ENCODE assay signal across 11 mouse cellular contexts in the genomic region with DNA sequence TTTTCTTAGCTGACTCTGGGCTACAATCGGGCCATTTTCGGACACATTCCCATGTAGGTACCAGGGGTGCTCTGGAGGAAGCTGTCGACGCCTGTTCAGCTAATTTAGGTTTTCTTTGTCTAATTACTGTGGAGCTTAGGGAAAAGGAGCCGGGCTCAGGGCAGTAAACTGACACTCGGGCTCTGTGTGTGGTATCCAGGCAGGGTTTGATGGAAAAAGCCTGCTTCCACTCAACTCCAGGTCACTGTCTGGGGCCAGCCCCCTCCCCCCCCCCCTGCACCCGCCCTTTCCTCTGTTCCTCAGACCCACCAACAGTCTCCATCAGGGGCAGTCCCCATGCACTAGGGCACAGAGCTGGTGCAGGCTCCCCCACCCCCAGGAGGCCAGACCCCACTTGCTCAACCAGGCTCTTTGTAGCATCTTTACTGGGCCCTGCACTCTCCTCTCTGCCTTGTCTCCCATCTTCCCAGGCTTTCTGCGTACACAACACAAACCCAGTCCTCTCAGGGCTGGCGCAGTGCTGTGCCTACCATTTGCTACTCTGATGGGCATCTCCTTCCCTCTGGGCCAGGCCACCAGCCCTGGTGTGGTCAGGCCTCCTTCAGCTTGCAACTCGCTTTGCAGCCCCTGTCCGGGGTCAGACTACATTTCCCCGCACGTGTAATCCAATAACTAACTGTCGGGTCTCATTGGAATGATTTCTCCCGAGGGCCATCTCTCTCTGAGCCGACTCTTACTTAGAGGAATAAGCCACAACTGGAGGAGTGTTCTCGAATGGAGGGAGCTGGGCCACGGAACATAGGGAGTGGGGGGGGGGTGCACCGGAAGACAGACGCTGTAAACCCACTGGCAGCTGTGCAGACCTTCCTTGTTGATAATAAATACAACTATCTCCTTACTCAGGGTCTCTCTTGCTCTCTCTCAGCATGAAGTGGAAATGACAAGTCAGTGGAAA. TPM values are rescaled to one million over a fixed set of nuclear protein-coding genes. Genes with fewer than 3 reads are reported as not detected.
A peak's percentile ranks its signal among the peaks of the same experiment; 100 is the strongest.
DNase-seq lines count a peak whose midpoint lies in the region; ATAC-seq and TF ChIP-seq lines count a peak whose summit lies in the region.
"Had no signal": no experiment of that assay in that cellular context is flagged by ENCODE, and none has a peak within 500 bp of the region (broad histone marks: within the 10 kb centered on the region; RNA-seq: fewer than 3 reads in every experiment).

No protein-coding gene starts in this region.

- no peaks in the 10 kb centered on the region for H3K9me3 ChIP-seq in liver, embryonic 11.5 days (ENCODE audit: control insufficient read depth, low read length)
- H3K9me3 ChIP-seq in liver, postnatal 0 days (ENCODE audit: low read length), result no peaks in the 10 kb centered on the region
- no peaks in the 10 kb centered on the region for H3K9me3 ChIP-seq in embryonic facial prominence, embryonic 13.5 days
- no peaks in the 10 kb centered on the region for H3K9me3 ChIP-seq in limb, embryonic 13.5 days
- H3K9me3 ChIP-seq: liver, embryonic 13.5 days had no signal

- no peaks in the 10 kb centered on the region for H3K36me3 ChIP-seq in liver, embryonic 11.5 days (ENCODE audit: control insufficient read depth, insufficient read depth, low read length)
- no peaks in the 10 kb centered on the region for H3K36me3 ChIP-seq in liver, postnatal 0 days (replicated peaks; ENCODE audit: insufficient read depth, low read length)
- H3K36me3 ChIP-seq in embryonic facial prominence, embryonic 13.5 days, result no peaks in the 10 kb centered on the region
- no peaks in the 10 kb centered on the region for H3K36me3 ChIP-seq in limb, embryonic 13.5 days
- H3K36me3 ChIP-seq in small intestine, adult 2 months (ENCODE audit: control insufficient read depth, insufficient read depth, low read length), result no peaks in the 10 kb centered on the region
- H3K36me3 ChIP-seq: liver, embryonic 13.5 days had no signal

- peaks cover 4% of the 10 kb centered on the region; the same call in 1 of the 2 replicates for H3K4me1 ChIP-seq in liver, embryonic 11.5 days (replicated peaks; ENCODE audit: control insufficient read depth, insufficient read depth, low read length)
- H3K4me1 ChIP-seq in liver, postnatal 0 days (ENCODE audit: insufficient read depth), result peaks cover 18% of the 10 kb centered on the region
- peaks cover 50% of the 10 kb centered on the region for H3K4me1 ChIP-seq in embryonic facial prominence, embryonic 13.5 days
- peaks cover 38% of the 10 kb centered on the region for H3K4me1 ChIP-seq in limb, embryonic 13.5 days
- H3K4me1 ChIP-seq in small intestine, adult 2 months (ENCODE audit: control insufficient read depth, insufficient read depth, insufficient read length, low read length), result peaks cover 6% of the 10 kb centered on the region; the same call in 1 of the 2 replicates

- no peak for TF ChIP-seq EP300 in liver, postnatal 0 days (IDR thresholded peaks at IDR 0.05; ENCODE audit: low read depth)

- DNase-seq in liver, embryonic 11.5 days (ENCODE audit: low spot score), result peak; percentile 37
- no peak for DNase-seq in liver, postnatal 0 days
- no peak for DNase-seq in spleen, adult 18-20 months
- no peak for DNase-seq in cerebellum, postnatal 10 days
- no peak for DNase-seq in kidney, adult 8-10 months
- DNase-seq: liver, embryonic 13.5 days had no signal

- no peak for TF ChIP-seq CTCF in liver, postnatal 0 days (IDR thresholded peaks at IDR 0.05; ENCODE audit: low read depth)
- TF ChIP-seq CTCF in small intestine, adult 2 months (IDR thresholded peaks at IDR 0.05; ENCODE audit: extremely low read depth, insufficient read length, insufficient replicate concordance, low read depth, low read length), result no peak

- 4% methylated on average over 20 of the region's 20 CpGs for WGBS in liver, embryonic 11.5 days
- 4% methylated on average over 20 of the region's 20 CpGs for WGBS in liver, postnatal 0 days (ENCODE audit: insufficient replicate concordance)
- WGBS in embryonic facial prominence, embryonic 13.5 days, result 1% methylated on average over 20 of the region's 20 CpGs
- WGBS in limb, embryonic 13.5 days, result 1% methylated on average over 20 of the region's 20 CpGs
- 7% methylated on average over 19 of the region's 20 CpGs for WGBS in small intestine, adult 2 months

- TF ChIP-seq POLR2A in small intestine, adult 2 months (IDR thresholded peaks at IDR 0.05; ENCODE audit: low read depth, low read length), result no peak

- no peak overlapping the region for H3K4me3 ChIP-seq in liver, embryonic 11.5 days (ENCODE audit: low read depth, low read length)
- H3K4me3 ChIP-seq in liver, postnatal 0 days (ENCODE audit: low read depth, low read length), result no peak overlapping the region
- peak overlapping the region; percentile 59 for H3K4me3 ChIP-seq in embryonic facial prominence, embryonic 13.5 days
- H3K4me3 ChIP-seq in limb, embryonic 13.5 days, result peak overlapping the region; percentile 55
- H3K4me3 ChIP-seq in small intestine, adult 2 months (ENCODE audit: low read depth, low read length), result peak overlapping the region; percentile 60

- H3K27ac ChIP-seq in liver, embryonic 11.5 days (ENCODE audit: low read depth, low read length), result no peak overlapping the region
- H3K27ac ChIP-seq in liver, postnatal 0 days (ENCODE audit: low read depth), result no peak overlapping the region
- H3K27ac ChIP-seq in embryonic facial prominence, embryonic 13.5 days, result 0 out of 2 replicates have a peak overlapping the region, but pooled peaks have one; percentile 66
- H3K27ac ChIP-seq in limb, embryonic 13.5 days, result no peak overlapping the region
- peak overlapping the region; percentile 48 for H3K27ac ChIP-seq in small intestine, adult 2 months (ENCODE audit: insufficient read depth, low read depth, low read length)
- H3K27ac ChIP-seq: liver, embryonic 13.5 days had no signal

- no peak overlapping the region for H3K9ac ChIP-seq in liver, embryonic 11.5 days (ENCODE audit: low read depth, low read length)
- H3K9ac ChIP-seq in liver, postnatal 0 days (replicated peaks), result no peak overlapping the region
- peak overlapping the region; percentile 77 for H3K9ac ChIP-seq in embryonic facial prominence, embryonic 13.5 days
- peak overlapping the region; percentile 25; the same call in 1 of the 2 replicates for H3K9ac ChIP-seq in limb, embryonic 13.5 days
- H3K9ac ChIP-seq: liver, embryonic 13.5 days had no signal

- H3K27me3 ChIP-seq in liver, embryonic 11.5 days (replicated peaks; ENCODE audit: control insufficient read depth, insufficient read depth, low read length), result peaks cover 99% of the 10 kb centered on the region
- H3K27me3 ChIP-seq in liver, postnatal 0 days (ENCODE audit: insufficient read depth, low read length), result peaks cover 99% of the 10 kb centered on the region
- peaks cover 99% of the 10 kb centered on the region for H3K27me3 ChIP-seq in embryonic facial prominence, embryonic 13.5 days
- H3K27me3 ChIP-seq in limb, embryonic 13.5 days, result peaks cover 99% of the 10 kb centered on the region
- peaks cover 70% of the 10 kb centered on the region for H3K27me3 ChIP-seq in small intestine, adult 2 months (ENCODE audit: control insufficient read depth, insufficient read depth, low read length)

- no peak for ATAC-seq in liver, embryonic 11.5 days (replicated peaks; ENCODE audit: low FRiP score)
- ATAC-seq in liver, postnatal 0 days, result no peak
- no peak for ATAC-seq in embryonic facial prominence, embryonic 13.5 days (ENCODE audit: insufficient number of reproducible peaks, insufficient read depth, low FRiP score, low TSS enrichment, low read depth)
- no peak for ATAC-seq in limb, embryonic 13.5 days (ENCODE audit: low FRiP score, low read depth)

- no peak overlapping the region for H3K4me2 ChIP-seq in liver, embryonic 11.5 days
- no peak overlapping the region for H3K4me2 ChIP-seq in liver, postnatal 0 days (ENCODE audit: low read depth, low read length)
- peak overlapping the region; percentile 90 for H3K4me2 ChIP-seq in embryonic facial prominence, embryonic 13.5 days
- peak overlapping the region; percentile 94 for H3K4me2 ChIP-seq in limb, embryonic 13.5 days (replicated peaks)

RNA-seq across cellular contexts. Expression of gene Foxf2, which starts 1.4 kb away (rescaled TPM):
- polyA plus RNA-seq in liver, embryonic 11.5 days (2014; fragmentation: Nextera tagmentation; extraction: Ambion mirVana), result 0.70 and 1.2 TPM in 2 replicates
- not detected in 2 replicates for polyA plus RNA-seq in liver, postnatal 0 days (2015; fragmentation: Nextera tagmentation; extraction: Ambion mirVana)
- 3.9 and 7.5 TPM in 2 replicates for polyA plus RNA-seq in embryonic facial prominence, embryonic 13.5 days (2015; fragmentation: Nextera tagmentation; extraction: Ambion mirVana)
- polyA plus RNA-seq in limb, embryonic 13.5 days (2015; fragmentation: Nextera tagmentation; extraction: Ambion mirVana), result 2.7 and 3.0 TPM in 2 replicates
- polyA plus RNA-seq in small intestine, adult 2 months (2012; rRNA removed), result 28.4 and 41.4 TPM in 2 replicates
- polyA plus RNA-seq: kidney, embryonic 14.5 days; liver, embryonic 13.5 days; thymus, postnatal 0 days had no signal

Comparison
In these comparisons a context has a peak if more than half of its experiments do, and no peak if none do; other contexts are left out.
1. H3K27ac ChIP-seq: peak in embryonic facial prominence, embryonic 13.5 days (single experiment) and small intestine, adult 2 months (single experiment); none in liver, embryonic 11.5 days (single experiment), liver, postnatal 0 days (single experiment) and limb, embryonic 13.5 days (single experiment).
2. H3K4me2 ChIP-seq: peak in embryonic facial prominence, embryonic 13.5 days (single experiment) and limb, embryonic 13.5 days (single experiment); none in liver, embryonic 11.5 days (single experiment) and liver, postnatal 0 days (single experiment).
3. H3K4me3 ChIP-seq: peak in embryonic facial prominence, embryonic 13.5 days (single experiment), limb, embryonic 13.5 days (single experiment) and small intestine, adult 2 months (single experiment); none in liver, embryonic 11.5 days (single experiment) and liver, postnatal 0 days (single experiment).
4. H3K9ac ChIP-seq: peak in embryonic facial prominence, embryonic 13.5 days (single experiment) and limb, embryonic 13.5 days (single experiment); none in liver, embryonic 11.5 days (single experiment) and liver, postnatal 0 days (single experiment).